Mouse (Mus musculus) layer of hippocampus, adult 6 months (tissue): ENCODE results near the gene Nkx1-2. TPM values are rescaled to one million over a fixed set of nuclear protein-coding genes. Genes with fewer than 3 reads are reported as not detected.

Experiments
- long read RNA-seq, 2 experiments: library from polyadenylated mRNA; unstranded; transcript quantifications; one replicate each; pipeline ENCODE4 v2.0.0; 2019 to 2020
- polyA plus RNA-seq: library from polyadenylated mRNA; unstranded; fragments of <200 nt; fragmentation: Nextera tagmentation; gene quantifications from 2 replicates; pipeline ENCODE4 v1.2.3, GENCODE M21; 2021

The Nkx1-2 gene
- not detected in 2 replicates for polyA plus RNA-seq
- long read RNA-seq, experiment 1: 0 reads
- long read RNA-seq, experiment 2: 0 reads

DNA sequence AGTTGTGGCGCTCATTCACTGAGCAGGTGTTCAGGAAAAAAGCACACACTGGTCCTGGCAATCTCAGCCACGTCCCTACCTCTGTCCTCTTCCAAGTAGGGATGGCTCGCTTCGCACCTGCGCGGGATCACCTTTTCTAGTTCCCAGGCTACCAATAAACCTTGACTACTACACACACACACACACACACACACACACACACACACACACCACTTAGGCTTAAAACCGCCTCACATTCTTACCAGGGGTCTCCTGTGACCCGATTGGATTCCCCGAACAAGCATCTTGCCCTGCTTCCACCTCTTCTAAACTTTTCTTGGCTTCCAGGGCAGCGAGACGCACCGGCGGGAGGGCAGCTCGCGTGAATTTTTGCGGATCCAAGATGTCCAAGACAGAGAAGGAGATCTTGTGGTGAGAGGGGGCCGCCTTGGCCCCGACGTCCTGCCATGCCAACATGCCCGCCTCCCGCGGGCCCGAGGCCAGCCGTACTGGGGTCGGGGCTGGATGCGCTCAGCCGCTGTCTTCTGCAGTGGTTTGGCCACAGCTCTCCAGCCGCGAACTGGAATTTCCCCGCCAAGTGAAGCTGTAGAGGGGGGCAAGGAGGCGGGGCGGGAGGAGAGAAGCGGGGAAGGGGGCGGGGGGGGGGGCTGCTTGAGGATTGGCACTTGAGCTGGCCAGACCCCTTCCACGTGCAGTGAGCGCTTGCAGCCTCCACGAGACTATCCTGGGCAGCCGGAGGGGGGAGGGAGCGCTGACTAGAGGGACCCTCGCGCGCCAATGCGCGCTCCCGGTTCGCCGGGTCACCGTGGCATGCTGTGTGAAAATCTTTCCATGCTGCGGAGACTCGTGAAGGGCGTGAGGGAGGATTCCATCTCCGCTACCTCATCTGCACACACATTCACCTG lies at the start of gene Nkx1-2:
Gene Nkx1-2 (minus strand): TSS at position 567 of the 905 bp plus-strand sequence.

DNA sequence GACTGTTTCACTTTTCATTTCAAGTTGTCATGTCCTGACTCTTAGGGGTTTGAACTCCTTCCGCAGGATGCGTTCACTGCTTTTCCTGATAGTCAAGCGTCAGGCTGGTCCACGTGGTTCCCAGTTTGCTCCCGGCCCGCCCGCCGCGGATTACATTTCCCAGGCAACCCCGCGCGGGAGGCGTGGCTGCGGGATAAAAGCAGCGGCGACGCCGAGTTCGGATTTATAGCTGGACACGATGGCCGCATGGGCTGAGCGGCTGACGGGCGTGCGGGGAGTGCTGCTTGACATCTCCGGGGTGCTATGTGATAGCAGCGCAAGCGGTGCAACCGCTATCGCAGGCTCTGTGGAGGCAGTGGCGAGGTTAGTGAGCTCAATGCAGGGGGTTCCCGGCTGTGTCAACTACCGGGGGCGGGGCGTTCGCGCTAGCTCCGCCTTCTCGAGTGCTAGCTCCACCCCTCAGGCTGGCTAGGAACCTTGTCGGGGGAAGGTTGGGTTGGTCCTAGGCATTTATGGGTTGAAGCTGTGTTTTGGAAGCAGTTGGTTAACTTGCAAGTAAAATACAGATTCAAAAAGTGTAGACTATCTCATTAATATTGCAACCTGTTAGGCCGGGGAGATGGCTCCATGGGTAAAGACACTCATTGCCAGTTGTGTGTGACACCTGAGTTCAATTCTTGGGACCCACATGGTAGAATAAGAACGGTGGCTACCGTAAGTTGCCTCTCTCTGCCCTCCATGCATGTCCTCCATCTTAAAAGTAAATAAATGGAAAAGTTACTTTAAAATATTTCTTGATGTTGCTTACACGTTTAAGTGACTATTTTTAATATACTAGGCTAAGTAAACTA lies 11.3 kb upstream of the Nkx1-2 start, which contains the start of gene Lhpp:
Gene Lhpp (plus strand): TSS at position 171 of the 851 bp plus-strand sequence.

DNA sequence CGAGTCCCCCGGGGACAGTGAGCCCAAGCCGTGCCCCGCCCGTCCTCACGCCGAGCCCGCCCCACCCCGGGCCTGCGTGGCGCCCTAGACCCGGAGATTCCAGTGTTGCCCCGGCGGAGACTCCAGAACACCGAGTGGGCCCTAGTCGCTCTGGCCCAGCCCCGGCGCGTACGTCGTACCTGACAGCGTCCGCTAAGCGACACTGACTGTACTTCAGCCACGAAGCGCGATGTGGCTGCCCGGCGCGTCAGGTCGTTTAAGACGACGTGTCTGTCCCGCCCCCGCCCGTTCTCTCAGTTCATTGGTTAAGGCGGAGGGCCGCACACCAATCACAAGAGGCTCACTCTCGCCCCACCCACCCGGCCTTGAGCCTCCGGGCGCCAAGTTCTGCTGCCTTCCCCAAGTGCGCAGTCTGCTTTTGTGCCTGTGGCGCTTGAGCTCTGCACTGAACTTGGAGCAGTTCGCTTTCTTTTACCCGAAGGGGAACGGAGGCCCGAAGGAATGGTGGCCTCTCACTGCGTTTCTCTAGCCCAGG lies 23.3 kb downstream of the Nkx1-2 start, which contains the start of gene Oat:
Gene Oat (minus strand): TSS at position 283 of the 535 bp plus-strand sequence.

Other genes starting within 250 kb of the Nkx1-2 start
- 60.6 and 68.6 TPM in 2 replicates for gene Oat, start 23.2 kb downstream of the Nkx1-2 start, polyA plus RNA-seq
- gene Lhpp, start 11.0 kb upstream of the Nkx1-2 start, polyA plus RNA-seq: 26.9 and 29.3 TPM in 2 replicates
- 21.9 and 24.2 TPM in 2 replicates for gene Fam53b, start 214.2 kb upstream of the Nkx1-2 start, polyA plus RNA-seq